Mouse (Mus musculus) liver, adult 2 months (tissue): ENCODE results near the gene Mettl9.
"Not testable (repeated sequence)": the region's sequence is repeated elsewhere in the genome, so short reads cannot be mapped to it uniquely, and the experiment has no call there.

Experiments
- CTCF ChIP-seq: fragments of 200-500 bp; IDR thresholded peaks from 2 replicates; pipeline ENCODE4 v1.5.1; 2011; ENCODE audit warnings: low read depth, low read length, control low read depth
- POLR2A ChIP-seq: fragments of 200-500 bp; IDR thresholded peaks from 2 replicates; pipeline ENCODE4 v1.6.1; 2011; ENCODE audit warnings: low read length, control low read depth; ENCODE audit not compliant: insufficient read depth; ENCODE audit errors: extremely low read depth

DNA sequence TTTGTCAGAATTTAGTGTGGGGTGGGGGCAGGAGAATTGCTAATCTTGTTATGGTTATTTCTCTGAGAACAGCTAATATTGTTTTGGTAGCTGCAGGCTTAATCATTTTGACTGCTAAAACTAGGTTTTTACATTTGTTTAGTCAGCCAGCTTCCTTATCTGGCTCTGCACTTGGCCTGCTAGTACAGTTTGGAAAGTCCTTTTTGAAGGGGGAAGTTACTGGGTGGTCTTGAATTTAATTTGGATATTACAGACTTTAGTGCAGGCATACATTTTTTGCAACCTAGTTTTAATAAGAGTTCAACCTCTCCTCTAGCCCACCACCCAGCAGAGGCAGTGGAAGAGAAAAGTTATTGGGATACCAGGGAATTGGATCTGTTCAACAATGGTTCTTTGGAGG is 4.3 kb upstream of the Mettl9 start:
- not testable (repeated sequence) for TF ChIP-seq POLR2A, CTCF
